Mouse (Mus musculus): ENCODE measurements around the gene Olfm2.
"Not testable (repeated sequence)": the region's sequence is repeated elsewhere in the genome, so short reads cannot be mapped to it uniquely, and the experiment has no call there.

The Olfm2 gene

GRCm38 (mm10) chr9:20653859-20654258 lies 92.3 kb downstream of the Olfm2 start:
- no peak for DNase-seq (ENCODE audit: low spot score in 2 of 2)

- no peak for DNase-seq (ENCODE audit: low spot score in 2 of 2)
Measured at GRCm38 (mm10) chr9:20652260-20652658, 93.9 kb downstream of the Olfm2 start.

DNA sequence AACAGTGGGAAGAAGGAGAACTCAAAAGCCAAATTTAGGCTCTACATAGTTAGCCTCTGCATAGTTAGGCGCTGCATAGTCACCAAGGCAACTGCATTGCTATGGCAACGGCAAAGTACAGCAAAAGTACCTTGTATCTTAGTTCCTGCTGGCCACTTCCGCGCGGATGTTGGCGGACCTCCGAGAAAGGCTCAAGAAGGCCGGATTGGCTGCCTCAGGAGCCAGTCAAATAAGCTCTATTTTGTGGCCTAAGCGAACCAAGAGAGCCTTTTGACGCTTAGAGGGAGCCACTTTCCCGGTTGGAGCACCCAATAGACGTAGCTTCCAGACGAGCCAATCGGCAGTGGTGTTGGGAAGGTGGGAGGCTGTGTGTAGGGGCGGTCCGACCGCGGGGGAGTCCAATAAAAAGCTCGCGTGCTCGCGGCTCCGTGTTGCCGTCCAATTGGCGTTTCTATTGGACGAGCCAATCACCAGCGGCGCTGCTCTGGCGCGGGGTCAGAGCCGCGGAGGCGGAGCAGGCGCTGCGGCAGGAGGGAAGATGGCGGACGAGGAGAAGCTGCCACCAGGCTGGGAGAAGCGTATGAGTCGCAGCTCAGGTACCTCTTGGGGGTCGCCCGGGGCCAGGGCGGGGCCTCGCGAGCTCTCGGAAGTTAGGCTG lies 94.4 kb downstream of the Olfm2 start, which contains the start of gene Pin1:
Pin1 (plus strand) TSS at position 494 of the 658 bp plus-strand sequence.
- DNase-seq (ENCODE audit: low spot score in 2 of 2): peak; percentile 92 to 94

GRCm38 (mm10) chr9:20645121-20645520 lies 101.0 kb downstream of the Olfm2 start:
- DNase-seq (ENCODE audit: low spot score in 2 of 2): no peak

DNA sequence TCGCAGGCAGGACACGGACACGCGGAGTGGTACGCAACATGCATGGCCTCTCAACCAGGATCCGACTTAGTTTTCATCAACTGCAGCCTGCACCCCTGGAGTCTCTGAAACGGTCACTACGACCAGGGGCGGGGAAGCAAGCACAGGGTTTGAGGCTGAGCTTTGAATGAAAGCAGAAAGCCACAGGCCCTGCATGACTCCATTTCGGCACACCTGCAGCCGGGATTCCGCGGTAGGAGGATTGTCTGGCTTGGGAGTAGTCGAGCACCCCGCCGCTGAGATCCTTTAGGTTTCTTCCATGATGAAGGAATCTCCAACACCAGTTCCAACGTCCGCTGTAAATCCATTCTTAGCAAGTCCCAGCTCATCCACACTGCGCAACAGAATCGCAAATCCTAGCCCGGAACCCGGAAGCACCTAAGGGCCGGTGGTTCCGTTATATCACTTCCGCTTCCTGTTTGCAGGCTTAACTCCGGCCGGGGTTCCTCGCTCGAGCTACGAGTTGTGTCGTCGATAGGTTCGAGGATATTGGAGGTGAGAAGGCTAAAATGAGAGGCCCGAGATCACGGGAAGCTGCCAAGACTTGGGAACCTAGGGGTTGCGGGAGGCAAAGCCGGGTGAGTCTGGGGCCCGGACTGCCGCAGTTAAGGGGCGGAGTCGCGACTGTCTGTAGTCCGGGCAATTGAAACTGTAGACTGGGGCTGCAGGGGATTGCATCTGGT lies 101.6 kb downstream of the Olfm2 start, which contains the start of gene Fbxl12:
Fbxl12 (minus strand) TSS at position 408 of the 722 bp plus-strand sequence.
- DNase-seq (ENCODE audit: low spot score in 2 of 2): peak; percentile 52 to 67

- no peak for DNase-seq (ENCODE audit: low spot score in 2 of 2)
Measured at GRCm38 (mm10) chr9:20643781-20644180, 102.4 kb downstream of the Olfm2 start.

DNA sequence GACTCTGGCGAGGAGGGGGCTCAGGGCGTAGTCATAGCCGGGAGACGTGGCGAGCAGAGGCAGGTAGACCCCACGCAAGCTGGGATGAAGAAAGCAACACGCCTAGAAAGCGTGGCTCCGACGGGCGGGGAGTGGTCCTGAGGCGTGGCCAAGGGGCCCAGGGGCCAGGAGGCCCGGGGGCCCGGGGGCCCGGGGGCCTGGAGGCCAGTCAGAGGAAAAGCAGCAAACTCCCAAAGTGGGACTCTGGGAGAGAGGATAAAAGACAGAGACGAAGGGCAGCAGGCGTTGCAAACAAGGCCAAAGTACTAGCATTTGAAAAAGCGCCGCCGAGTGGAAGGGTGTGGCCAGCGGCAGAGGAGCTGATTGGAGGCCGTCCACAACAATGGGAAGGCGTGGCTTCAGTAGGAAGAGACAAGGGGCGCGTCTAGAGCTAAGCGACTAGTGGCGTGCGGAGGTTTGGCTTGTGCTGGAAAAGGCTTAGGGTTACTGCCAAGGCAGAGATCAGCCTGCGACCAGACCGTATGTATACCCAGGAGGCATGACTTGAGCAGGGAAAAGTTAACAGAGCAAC lies 103.2 kb downstream of the Olfm2 start:
- peak; percentile 55 to 74 for DNase-seq (ENCODE audit: low spot score in 2 of 2)

- peak; percentile 51 to 64 for DNase-seq (ENCODE audit: low spot score in 2 of 2)
Measured at GRCm38 (mm10) chr9:20642101-20642895, 103.9 kb downstream of the Olfm2 start, which contains the start of gene Ubl5. Ubl5 (plus strand) TSS chr9:20642878.

DNA sequence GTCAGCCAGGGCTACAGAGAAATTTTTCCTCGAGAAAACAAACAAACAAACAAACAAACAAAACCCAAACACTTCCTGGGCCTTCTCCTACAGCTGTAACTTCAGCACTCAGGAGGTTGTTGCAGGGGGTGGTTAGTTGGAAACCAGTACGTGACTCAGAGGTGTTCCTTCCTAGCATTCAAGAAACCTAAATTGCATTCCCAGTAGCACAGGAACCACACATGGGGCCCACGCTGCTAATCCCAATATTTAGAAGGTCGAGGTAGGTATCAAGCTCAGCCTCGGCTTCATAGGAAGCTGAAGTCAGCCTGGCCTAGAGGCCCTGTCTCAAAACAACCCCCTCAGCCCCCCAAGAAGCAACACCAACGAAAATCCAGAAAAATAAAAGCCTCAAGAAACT lies 104.6 kb downstream of the Olfm2 start:
- no peak for DNase-seq (ENCODE audit: low spot score in 2 of 2)

- DNase-seq (ENCODE audit: low spot score in 2 of 2): no peak
Measured at GRCm38 (mm10) chr9:20639486-20639885, 106.7 kb downstream of the Olfm2 start.

- DNase-seq (ENCODE audit: low spot score in 2 of 2): no peak
Measured at GRCm38 (mm10) chr9:20638552-20638951, 107.6 kb downstream of the Olfm2 start.

GRCm38 (mm10) chr9:20636790-20637189 lies 109.4 kb downstream of the Olfm2 start:
- DNase-seq (ENCODE audit: low spot score in 2 of 2): no peak

DNA sequence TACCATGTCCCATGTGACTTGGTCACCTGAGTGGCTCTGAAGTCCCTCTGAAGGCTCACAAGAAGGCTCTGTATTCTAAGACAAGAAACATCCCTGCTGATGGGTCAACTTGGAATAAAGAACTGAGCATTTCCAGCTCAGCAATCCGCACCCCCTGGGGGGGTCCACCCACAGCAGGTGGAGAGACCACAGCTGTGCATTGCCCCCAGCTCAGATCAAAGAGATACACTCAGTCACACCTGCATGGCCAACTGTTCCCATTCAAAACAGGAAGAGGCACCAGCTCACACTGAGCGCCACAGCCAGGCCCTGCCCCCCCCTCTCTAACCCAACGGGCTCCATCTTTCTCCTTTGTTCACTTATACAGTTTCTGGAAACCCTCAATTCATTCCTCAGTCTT lies 109.9 kb downstream of the Olfm2 start:
- peak; percentile 22 to 31 for DNase-seq (ENCODE audit: low spot score in 2 of 2)

DNA sequence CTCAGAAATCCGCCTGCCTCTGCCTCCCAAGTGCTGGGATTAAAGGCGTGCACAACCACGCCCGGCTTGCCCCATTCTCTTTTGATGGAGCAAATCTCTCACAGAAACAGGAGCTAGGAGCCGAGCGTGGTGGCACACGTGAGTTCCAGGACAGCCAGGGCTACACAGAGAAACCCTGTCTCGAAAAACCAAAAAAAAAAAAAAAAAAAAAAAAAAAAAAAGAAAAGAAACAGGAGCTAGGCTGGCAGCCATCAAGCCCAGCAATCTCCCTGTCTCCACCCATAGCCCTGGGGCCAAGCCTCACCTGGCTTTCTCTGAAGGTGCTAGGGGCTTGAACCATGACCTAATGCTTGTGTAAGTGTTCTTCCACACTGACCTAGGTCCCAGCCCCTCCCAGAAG lies 110.5 kb downstream of the Olfm2 start:
- not testable (repeated sequence) for DNase-seq (ENCODE audit: low spot score in 2 of 2)

DNA sequence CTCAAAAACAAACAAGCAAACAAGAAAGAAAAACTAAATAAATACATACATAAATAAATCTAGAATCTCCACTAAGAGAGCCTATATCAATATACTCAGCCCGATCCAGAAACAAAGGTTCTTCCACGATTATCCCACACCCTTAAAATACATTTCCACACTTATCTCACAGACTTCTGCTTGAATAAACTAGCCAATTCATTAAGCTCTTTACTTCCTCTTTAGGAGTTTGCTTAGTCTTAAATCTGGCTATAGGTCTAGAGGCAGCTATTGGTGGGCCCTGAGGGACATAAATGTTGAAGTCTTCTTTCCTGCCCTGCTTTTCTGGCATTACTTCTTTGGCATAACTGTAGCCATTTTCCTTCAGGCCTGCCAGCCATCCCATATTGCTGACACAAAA lies 114.8 kb downstream of the Olfm2 start:
- DNase-seq (ENCODE audit: low spot score in 2 of 2): no peak

Data from spleen, postnatal 14 days (tissue).